19 mouse cellular contexts compared by ENCODE assay signal in genomic region chr19:31232410-31232809, GRCm38 (mm10).
"Had no signal": no experiment of that assay in that cellular context is flagged by ENCODE, and none has a peak within 500 bp of the region (broad histone marks: within the 10 kb centered on the region; RNA-seq: fewer than 3 reads in every experiment).

No protein-coding gene starts in this region.

- H3K4me3 ChIP-seq: liver, embryonic 15.5 days; lung, embryonic 15.5 days; megakaryocyte, embryonic 14.5 days; midbrain, embryonic 13.5 days; midbrain, embryonic 15.5 days; neural tube, embryonic 12.5 days; stomach, embryonic 15.5 days had no signal

- H3K4me2 ChIP-seq: liver, embryonic 15.5 days; lung, embryonic 15.5 days; midbrain, embryonic 11.5 days; midbrain, embryonic 13.5 days; midbrain, embryonic 15.5 days; neural tube, embryonic 12.5 days; stomach, embryonic 15.5 days had no signal

- DNase-seq: liver, postnatal 0 days; lung, adult 2 months; lung, postnatal 14 days; lung, postnatal 36 days; right cerebral cortex, postnatal 14 days; thymus, adult 18-20 months; thymus, postnatal 14 days; thymus, postnatal 36 days had no signal

- H3K27me3 ChIP-seq: liver, embryonic 15.5 days; lung, embryonic 15.5 days; megakaryocyte, embryonic 14.5 days; midbrain, embryonic 13.5 days; midbrain, embryonic 15.5 days; neural tube, embryonic 12.5 days; stomach, embryonic 15.5 days had no signal

- H3K36me3 ChIP-seq: liver, embryonic 15.5 days; lung, embryonic 15.5 days; midbrain, embryonic 13.5 days; midbrain, embryonic 15.5 days; neural tube, embryonic 12.5 days; stomach, embryonic 15.5 days had no signal

- H3K9ac ChIP-seq: liver, embryonic 15.5 days; liver, postnatal 0 days; lung, embryonic 15.5 days; midbrain, embryonic 13.5 days; midbrain, embryonic 15.5 days; neural tube, embryonic 12.5 days; stomach, embryonic 15.5 days had no signal

- H3K4me1 ChIP-seq: liver, embryonic 15.5 days; lung, embryonic 15.5 days; megakaryocyte, embryonic 14.5 days; midbrain, embryonic 13.5 days; midbrain, embryonic 15.5 days; neural tube, embryonic 12.5 days; stomach, embryonic 15.5 days had no signal

- H3K27ac ChIP-seq: liver, embryonic 15.5 days; lung, embryonic 15.5 days; macrophage; midbrain, embryonic 13.5 days; midbrain, embryonic 15.5 days; neural tube, embryonic 12.5 days; stomach, embryonic 15.5 days; stomach, postnatal 0 days had no signal

- H3K9me3 ChIP-seq: liver, embryonic 15.5 days; lung, embryonic 15.5 days; megakaryocyte, embryonic 14.5 days; midbrain, embryonic 13.5 days; midbrain, embryonic 15.5 days; neural tube, embryonic 12.5 days; stomach, embryonic 15.5 days had no signal

- ATAC-seq: liver, postnatal 0 days; lung, postnatal 0 days; midbrain, embryonic 13.5 days; midbrain, embryonic 15.5 days had no signal
